Mouse (Mus musculus) lung, adult 2 months (tissue): ENCODE data around the gene Acsbg1.

Source experiments
- CTCF ChIP-seq: fragments of 200-500 bp; IDR thresholded peaks from 2 replicates; pipeline ENCODE4 v1.5.1; 2011; ENCODE audit warnings: mild to moderate bottlenecking, low read length, control low read depth; ENCODE audit not compliant: insufficient read depth
- POLR2A ChIP-seq: fragments of 200-500 bp; IDR thresholded peaks from 2 replicates; pipeline ENCODE4 v1.6.1; 2011; ENCODE audit warnings: low read depth, mild to moderate bottlenecking, control low read depth, low read length, borderline replicate concordance; ENCODE audit errors: extremely low read depth

DNA sequence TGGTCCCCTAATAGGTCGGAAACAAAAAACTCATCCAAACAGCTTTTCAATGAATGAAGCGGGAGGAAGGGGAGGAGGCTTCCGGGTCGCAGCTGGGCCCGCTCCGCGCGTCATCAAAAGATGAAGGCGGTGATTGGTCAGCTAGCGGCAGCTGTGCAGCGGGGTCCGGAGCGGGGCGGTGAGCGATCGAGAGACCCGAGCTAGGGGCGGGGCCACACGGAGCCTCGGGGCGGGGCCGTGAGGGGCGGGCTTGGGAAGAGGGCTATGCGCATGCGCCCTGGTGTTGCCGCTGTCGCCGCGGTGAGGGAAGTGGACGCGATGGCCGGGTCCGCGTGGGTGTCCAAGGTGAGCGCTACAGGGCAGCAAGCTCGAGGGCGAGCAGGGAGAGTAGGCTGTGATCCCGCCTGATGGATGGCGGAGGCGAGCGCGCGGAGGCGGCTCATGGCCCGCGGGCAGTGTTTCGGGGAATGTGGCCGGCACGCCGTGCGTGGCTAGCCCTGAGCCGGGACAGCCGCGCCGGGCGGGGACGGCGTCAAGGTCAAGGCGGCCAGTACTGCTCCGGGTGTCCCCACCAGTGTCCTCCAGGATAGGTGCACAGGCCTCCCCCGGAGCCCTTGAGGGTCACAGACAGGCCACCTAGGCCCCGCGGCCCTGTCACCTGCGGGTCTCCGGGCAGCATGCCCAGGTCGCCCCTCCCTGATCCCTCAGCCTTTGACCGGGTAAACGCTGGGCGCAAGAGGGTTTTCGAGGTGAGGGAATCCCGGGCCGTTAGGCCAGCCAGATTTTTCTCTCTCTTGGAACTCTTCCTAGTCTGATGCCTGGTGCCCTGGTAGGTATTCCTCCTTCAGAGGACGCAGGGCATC, 75.2 kb downstream of the Acsbg1 start, which contains the start of gene Idh3a:
- TF ChIP-seq CTCF (no peak), POLR2A (peak; percentile 85; the same call in 1 of the 2 replicates)
